Mouse (Mus musculus): ENCODE measurements at regions not wholly inside any gene's neighbourhood (a gene's known extent, or its start where the extent isn't known, plus 50 kb on each side); places are given as distances from the start of the nearest gene placed in this dataset.
A peak's percentile ranks its signal among the peaks of the same experiment; 100 is the strongest.

DNA sequence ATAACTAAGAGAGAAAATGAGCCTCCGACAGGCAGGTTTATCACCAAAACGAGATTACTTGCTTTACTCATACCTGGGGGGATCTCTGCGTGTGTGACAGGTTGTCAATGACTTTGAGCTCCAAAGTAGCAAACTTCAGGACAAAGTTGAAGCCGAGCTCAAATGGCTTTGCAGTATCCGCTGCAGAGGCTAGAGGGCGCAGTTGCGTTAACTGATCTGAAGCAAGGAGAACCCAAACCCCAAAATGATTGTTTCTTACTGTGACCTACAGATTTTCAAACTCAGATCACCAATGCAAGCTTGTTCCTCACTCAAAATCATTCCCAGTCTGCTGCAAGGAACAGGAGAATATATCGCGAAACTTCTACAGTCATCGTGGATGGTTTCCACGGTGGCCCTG lies 59.3 kb upstream of the Fer start:
- peak; percentile 60 for DNase-seq

DNA sequence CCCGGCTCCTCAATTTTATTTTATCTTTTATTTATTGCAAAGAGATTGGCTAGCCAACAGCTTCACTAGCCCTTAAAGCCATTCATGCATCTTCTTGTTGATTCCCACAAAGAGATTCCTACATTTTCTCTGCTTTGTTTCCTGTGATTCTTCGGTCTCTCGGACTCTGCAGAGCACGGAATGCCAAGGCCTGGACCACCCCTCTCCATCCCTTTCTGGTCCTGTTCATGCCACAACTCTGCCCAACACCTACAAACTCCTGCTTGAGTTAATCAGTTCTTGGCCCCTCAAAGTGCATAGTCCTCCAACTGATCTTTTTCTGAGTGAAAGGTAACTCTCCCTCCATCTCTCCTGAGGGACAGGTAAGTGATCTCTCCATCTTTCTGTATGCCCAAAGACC lies 58.4 kb upstream of the Fer start:
- DNase-seq, result no peak

DNA sequence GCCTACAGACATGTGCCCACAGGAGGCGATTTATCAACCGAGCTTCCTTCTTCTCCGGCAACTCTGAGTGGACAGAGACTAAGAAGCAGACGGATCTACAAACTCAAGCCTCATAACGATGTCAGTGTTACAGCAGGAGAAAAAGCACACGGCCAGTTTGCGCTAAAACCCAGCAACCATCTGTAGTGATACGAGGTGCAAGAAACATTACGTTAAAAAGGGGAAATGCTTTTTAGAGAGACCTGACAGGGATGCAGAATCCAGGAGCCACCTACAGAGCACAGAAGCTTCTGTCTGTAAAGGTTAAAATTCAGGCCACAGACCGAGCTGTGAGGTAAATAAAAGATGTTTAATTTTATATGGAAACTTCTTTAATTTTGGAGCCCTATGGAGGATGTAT lies 56.5 kb upstream of the Fer start:
- DNase-seq, result no peak

DNA sequence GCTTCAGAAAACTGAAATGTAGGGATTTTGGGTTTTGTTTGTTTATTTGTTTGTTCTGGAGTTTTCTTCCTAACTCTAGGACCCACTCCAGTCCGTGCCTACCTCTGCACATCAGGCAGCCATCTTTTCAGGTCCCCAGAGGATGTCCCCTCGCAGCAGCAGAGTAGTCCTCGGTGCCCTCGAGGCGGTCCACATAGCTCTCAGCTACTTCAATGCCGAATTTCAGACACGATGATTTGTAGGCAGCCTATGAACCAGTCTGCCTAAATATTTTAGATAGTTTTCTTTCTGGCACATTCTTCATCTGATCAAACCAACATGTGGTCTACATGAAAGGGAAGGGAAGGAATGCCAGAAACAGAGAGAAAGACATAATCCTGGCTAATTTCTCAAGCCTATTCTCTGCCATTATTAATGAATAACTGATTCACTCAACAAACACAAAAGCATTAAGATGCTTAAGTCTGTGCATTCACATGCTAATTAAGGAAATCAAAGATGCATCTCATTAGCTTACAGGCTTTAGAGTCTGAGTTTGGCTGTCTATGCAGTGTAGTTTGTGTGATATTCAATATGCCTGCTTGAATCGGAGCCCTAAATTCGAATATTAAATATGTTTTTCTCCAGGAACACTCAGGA lies 55.2 kb upstream of the Fer start:
- no peak for DNase-seq

DNA sequence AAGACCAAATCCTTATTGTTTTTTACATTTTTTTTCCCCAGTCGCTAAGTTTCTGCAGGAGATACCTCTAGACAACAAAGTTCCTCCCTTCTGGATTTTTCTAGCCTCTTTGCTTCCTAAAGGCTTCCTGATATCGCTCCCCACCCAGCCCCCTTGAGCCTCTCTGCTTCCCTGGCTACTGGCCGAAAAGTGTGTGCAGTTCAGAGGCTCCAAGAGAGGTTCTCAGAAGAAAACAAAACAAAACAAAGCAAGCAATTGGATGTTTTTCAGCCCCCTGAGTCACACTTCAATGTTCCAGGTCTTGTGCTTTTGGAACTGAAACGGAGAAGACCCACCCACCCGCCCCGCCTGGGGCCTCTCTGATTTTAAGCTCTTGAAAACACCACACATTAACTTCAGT lies 54.1 kb upstream of the Fer start:
- DNase-seq, result no peak

DNA sequence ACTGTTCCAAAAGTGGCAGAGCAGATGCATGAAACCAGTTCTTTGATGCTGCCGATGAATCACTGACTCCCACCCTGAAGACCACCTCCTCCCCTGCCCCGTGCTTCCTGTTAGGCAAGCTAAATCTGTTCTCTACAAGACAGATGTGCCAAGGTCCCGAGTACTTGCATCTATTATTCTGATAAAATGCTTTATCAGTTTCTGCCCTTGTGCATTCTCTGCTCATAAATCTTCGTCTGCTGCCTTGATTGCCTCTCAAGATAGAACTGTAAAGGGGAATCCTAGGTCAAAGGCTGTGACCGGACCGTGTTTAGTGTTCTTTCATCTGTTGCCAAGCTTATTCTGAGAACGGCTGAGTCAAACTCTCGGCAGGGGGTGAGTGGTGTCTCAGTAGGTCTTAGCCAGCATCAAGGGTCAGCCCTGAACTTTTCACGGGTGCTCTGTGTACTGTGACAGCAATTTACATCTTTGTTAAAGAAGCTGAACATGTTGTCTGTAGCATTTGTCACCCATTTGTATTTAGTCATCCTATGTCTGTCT lies 51.5 kb upstream of the Fer start:
- DNase-seq, result no peak

DNA sequence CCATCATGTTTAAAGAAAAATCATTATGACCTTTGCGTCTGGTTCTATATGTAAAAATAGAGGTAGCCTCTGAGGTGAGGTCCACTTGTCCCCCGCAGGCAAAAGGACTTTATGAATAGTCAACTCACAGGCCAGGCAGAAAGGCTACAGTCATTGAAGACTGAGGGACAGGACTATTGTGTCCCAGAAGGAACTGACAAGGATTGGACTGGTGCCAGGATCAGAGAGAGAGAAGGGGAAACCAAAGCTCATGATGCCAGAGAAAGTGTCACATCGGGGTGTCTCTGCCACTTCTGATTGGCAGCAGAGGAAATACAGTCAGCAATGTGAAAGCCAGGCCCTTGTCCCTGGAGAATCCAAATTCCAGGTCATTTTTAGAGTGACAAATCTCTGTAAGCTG lies 50.3 kb upstream of the Fer start:
- DNase-seq, result no peak

Measured in cerebellum, adult 11 months (tissue).